9 mouse cellular contexts compared by ENCODE assay signal in genomic region chr7:19363881-19364280, GRCm38 (mm10). TPM values are rescaled to one million over a fixed set of nuclear protein-coding genes. Genes with fewer than 3 reads are reported as not detected.
DNase-seq lines count a peak whose midpoint lies in the region; ATAC-seq and TF ChIP-seq lines count a peak whose summit lies in the region.
"Had no signal": no experiment of that assay in that cellular context is flagged by ENCODE, and none has a peak within 500 bp of the region (broad histone marks: within the 10 kb centered on the region; RNA-seq: fewer than 3 reads in every experiment).

No protein-coding gene starts in this region.

- H3K27ac ChIP-seq in heart, embryonic 12.5 days (ENCODE audit: poor library complexity, severe bottlenecking) = peak overlapping the region; percentile 94
- H3K27ac ChIP-seq in left cerebral cortex, adult 2 months = no peak overlapping the region
- H3K27ac ChIP-seq in midbrain, postnatal 0 days (ENCODE audit: low read depth, low read length) = no peak overlapping the region
- H3K27ac ChIP-seq: macrophage had no signal

- TF ChIP-seq CTCF in left cerebral cortex, adult 2 months (IDR thresholded peaks at IDR 0.05) = peak; percentile 82
- peak; percentile 70 for TF ChIP-seq CTCF in midbrain, postnatal 0 days (IDR thresholded peaks at IDR 0.05)

- H3K4me1 ChIP-seq in heart, embryonic 12.5 days (replicated peaks) = peaks cover 33% of the 10 kb centered on the region
- no peaks in the 10 kb centered on the region for H3K4me1 ChIP-seq in midbrain, postnatal 0 days (ENCODE audit: insufficient read depth, low read length)

- peak overlapping the region; percentile 58 for H3K9ac ChIP-seq in heart, embryonic 12.5 days
- no peak overlapping the region for H3K9ac ChIP-seq in midbrain, postnatal 0 days (replicated peaks; ENCODE audit: low read length, poor library complexity, severe bottlenecking)

- peaks cover 3% of the 10 kb centered on the region; the same call in 1 of the 2 replicates for H3K36me3 ChIP-seq in heart, embryonic 12.5 days
- H3K36me3 ChIP-seq in midbrain, postnatal 0 days (ENCODE audit: insufficient read depth, low read length) = no peaks in the 10 kb centered on the region

- ATAC-seq in frontal cortex, adult (ENCODE audit: low TSS enrichment) = no peak
- no peak for ATAC-seq in heart, embryonic 12.5 days (ENCODE audit: insufficient number of reproducible peaks, low FRiP score)
- ATAC-seq in midbrain, postnatal 0 days (ENCODE audit: low FRiP score) = no peak

- intact Hi-C loops in left cerebral cortex, adult 2 months (cut with DNase I) = loop anchor here (5.0 to 10.0 kb wide), 2 partner anchors 67 to 339 kb away; partner anchors contain the start of genes Foxa3 and Sympk

- no peaks in the 10 kb centered on the region for H3K9me3 ChIP-seq in heart, embryonic 12.5 days (replicated peaks)
- H3K9me3 ChIP-seq in midbrain, postnatal 0 days (ENCODE audit: low read length) = no peaks in the 10 kb centered on the region

- peak overlapping the region; percentile 88 for H3K4me2 ChIP-seq in heart, embryonic 12.5 days
- no peak overlapping the region for H3K4me2 ChIP-seq in midbrain, postnatal 0 days (ENCODE audit: low read depth, low read length, poor library complexity, severe bottlenecking)

- DNase-seq in frontal cortex, postnatal 25 days (ENCODE audit: low spot score in 2 of 2) = peak; percentile 43 to 48
- peak; percentile 80 for DNase-seq in Muller cell, postnatal 12 days (ENCODE audit: inconsistent ontology term)
- DNase-seq in cerebellum, postnatal 14 days = peak; percentile 71 to 78
- DNase-seq in left cerebral cortex, adult 2 months (ENCODE audit: extremely low spot score in 1 of 2, low spot score in 2 of 2) = peak; percentile 58 to 69
- no peak for DNase-seq in midbrain, postnatal 0 days (ENCODE audit: low spot score)
- peak; percentile 67 for DNase-seq in thymus, postnatal 0 days (ENCODE audit: low spot score)

- H3K4me3 ChIP-seq in heart, embryonic 12.5 days = peak overlapping the region; percentile 7; the same call in 1 of the 2 replicates
- no peak overlapping the region for H3K4me3 ChIP-seq in left cerebral cortex, adult 2 months
- H3K4me3 ChIP-seq in midbrain, postnatal 0 days (ENCODE audit: low read depth, low read length) = no peak overlapping the region

- peaks cover 5% of the 10 kb centered on the region; the same call in 1 of the 2 replicates for H3K27me3 ChIP-seq in heart, embryonic 12.5 days (replicated peaks)
- no peaks in the 10 kb centered on the region; the same call in 1 of the 2 replicates for H3K27me3 ChIP-seq in midbrain, postnatal 0 days (ENCODE audit: insufficient read depth, low read length)

- WGBS in heart, embryonic 12.5 days = 1% methylated on average over 18 of the region's 18 CpGs
- WGBS in midbrain, postnatal 0 days = 3% methylated on average over 18 of the region's 18 CpGs

RNA-seq across cellular contexts. Expression of gene Ppp1r13l, which starts 4.3 kb away (rescaled TPM):
- polyA plus RNA-seq in heart, embryonic 12.5 days (2016; fragmentation: Nextera tagmentation; extraction: Ambion mirVana) = 17.5 and 19.4 TPM in 2 replicates
- total RNA-seq in left cerebral cortex, adult 2 months (2021) = 1 to 10 TPM; 7.7 to 7.8 TPM
- total RNA-seq in midbrain, postnatal 0 days (2014; rRNA removed) = 0.52 and 1.0 TPM in 2 replicates
- 1.5 and 2.0 TPM in 2 replicates for polyA plus RNA-seq in midbrain, postnatal 0 days (2015; fragmentation: Nextera tagmentation; extraction: Ambion mirVana)
- polyA plus RNA-seq in thymus, postnatal 0 days (2015; fragmentation: Nextera tagmentation; extraction: Ambion mirVana) = 2.2 and 2.4 TPM in 2 replicates

RNA-seq across cellular contexts. Expression of gene Cd3eap, which starts 4.6 kb away (rescaled TPM):
- polyA plus RNA-seq in heart, embryonic 12.5 days (2016; fragmentation: Nextera tagmentation; extraction: Ambion mirVana) = 17.6 and 18.4 TPM in 2 replicates
- total RNA-seq in left cerebral cortex, adult 2 months (2021) = 10 to 100 TPM; 17.0 to 17.8 TPM
- total RNA-seq in midbrain, postnatal 0 days (2014; rRNA removed) = 8.7 and 14.0 TPM in 2 replicates
- 21.5 and 21.6 TPM in 2 replicates for polyA plus RNA-seq in midbrain, postnatal 0 days (2015; fragmentation: Nextera tagmentation; extraction: Ambion mirVana)
- polyA plus RNA-seq in thymus, postnatal 0 days (2015; fragmentation: Nextera tagmentation; extraction: Ambion mirVana) = 15.8 and 18.7 TPM in 2 replicates

RNA-seq across cellular contexts. Expression of gene Ercc2, which starts 17.9 kb away (rescaled TPM):
- polyA plus RNA-seq in heart, embryonic 12.5 days (2016; fragmentation: Nextera tagmentation; extraction: Ambion mirVana) = 15.9 and 17.5 TPM in 2 replicates
- 10 to 100 TPM; 37.2 TPM for total RNA-seq in left cerebral cortex, adult 2 months (2021)
- total RNA-seq in midbrain, postnatal 0 days (2014; rRNA removed) = 63.0 and 68.3 TPM in 2 replicates
- 22.9 and 26.6 TPM in 2 replicates for polyA plus RNA-seq in midbrain, postnatal 0 days (2015; fragmentation: Nextera tagmentation; extraction: Ambion mirVana)
- 14.3 and 15.1 TPM in 2 replicates for polyA plus RNA-seq in thymus, postnatal 0 days (2015; fragmentation: Nextera tagmentation; extraction: Ambion mirVana)

RNA-seq across cellular contexts. Expression of gene Ercc1, which starts 19.3 kb away (rescaled TPM):
- 59.2 and 66.0 TPM in 2 replicates for polyA plus RNA-seq in heart, embryonic 12.5 days (2016; fragmentation: Nextera tagmentation; extraction: Ambion mirVana)
- 10 to 100 TPM; 48.9 to 51.8 TPM for total RNA-seq in left cerebral cortex, adult 2 months (2021)
- 50.3 and 71.4 TPM in 2 replicates for total RNA-seq in midbrain, postnatal 0 days (2014; rRNA removed)
- polyA plus RNA-seq in midbrain, postnatal 0 days (2015; fragmentation: Nextera tagmentation; extraction: Ambion mirVana) = 67.7 and 71.0 TPM in 2 replicates
- polyA plus RNA-seq in thymus, postnatal 0 days (2015; fragmentation: Nextera tagmentation; extraction: Ambion mirVana) = 59.6 and 67.1 TPM in 2 replicates

RNA-seq across cellular contexts. Expression of gene Klc3, which starts 40.0 kb away (rescaled TPM):
- 4.2 and 4.6 TPM in 2 replicates for polyA plus RNA-seq in heart, embryonic 12.5 days (2016; fragmentation: Nextera tagmentation; extraction: Ambion mirVana)
- 1 to 10 TPM; 2.4 to 4.1 TPM for total RNA-seq in left cerebral cortex, adult 2 months (2021)
- 1.2 and 1.9 TPM in 2 replicates for total RNA-seq in midbrain, postnatal 0 days (2014; rRNA removed)
- 1.2 and 1.4 TPM in 2 replicates for polyA plus RNA-seq in midbrain, postnatal 0 days (2015; fragmentation: Nextera tagmentation; extraction: Ambion mirVana)
- 35.3 and 38.4 TPM in 2 replicates for polyA plus RNA-seq in thymus, postnatal 0 days (2015; fragmentation: Nextera tagmentation; extraction: Ambion mirVana)
- polyA plus RNA-seq: macrophage had no signal
